Mouse (Mus musculus): ENCODE data around the gene Art2b.
"Not testable (repeated sequence)": the region's sequence is repeated elsewhere in the genome, so short reads cannot be mapped to it uniquely, and the experiment has no call there.

The Art2b gene

GRCm38 (mm10) chr7:101585408-101585807, at the start of gene Art2b:
Gene Art2b (minus strand): TSS chr7:101585600.
- DNase-seq (ENCODE audit: inconsistent age in 2 of 2, low spot score in 1 of 2): no peak

GRCm38 (mm10) chr7:101634513-101634912, 49.1 kb upstream of the Art2b start:
- DNase-seq (ENCODE audit: inconsistent age in 2 of 2, low spot score in 1 of 2): no peak

GRCm38 (mm10) chr7:101633629-101634177, 48.3 kb upstream of the Art2b start:
- no peak for DNase-seq (ENCODE audit: inconsistent age in 2 of 2, low spot score in 1 of 2)

- DNase-seq (ENCODE audit: inconsistent age in 2 of 2, low spot score in 1 of 2): no peak
Observed at GRCm38 (mm10) chr7:101628481-101628880, 43.1 kb upstream of the Art2b start.

GRCm38 (mm10) chr7:101627166-101627565, 41.8 kb upstream of the Art2b start:
- not testable (repeated sequence) for DNase-seq (ENCODE audit: inconsistent age in 2 of 2, low spot score in 1 of 2)

GRCm38 (mm10) chr7:101624283-101624682, 38.9 kb upstream of the Art2b start:
- DNase-seq (ENCODE audit: inconsistent age in 2 of 2, low spot score in 1 of 2): peak in 1 of 2 experiments; percentile 34

- not testable (repeated sequence) for DNase-seq (ENCODE audit: inconsistent age in 2 of 2, low spot score in 1 of 2)
Observed at GRCm38 (mm10) chr7:101621861-101622260, 36.5 kb upstream of the Art2b start.

- peak; percentile 31 to 79 for DNase-seq (ENCODE audit: inconsistent age in 2 of 2, low spot score in 1 of 2)
Observed at GRCm38 (mm10) chr7:101620373-101620772, 35.0 kb upstream of the Art2b start.

GRCm38 (mm10) chr7:101618273-101618672, 32.9 kb upstream of the Art2b start:
- DNase-seq (ENCODE audit: inconsistent age in 2 of 2, low spot score in 1 of 2): no peak

GRCm38 (mm10) chr7:101617438-101618165, 32.2 kb upstream of the Art2b start:
- DNase-seq (ENCODE audit: inconsistent age in 2 of 2, low spot score in 1 of 2): no peak

- peak in 1 of 2 experiments; percentile 53 for DNase-seq (ENCODE audit: inconsistent age in 2 of 2, low spot score in 1 of 2)
Observed at GRCm38 (mm10) chr7:101616136-101616835, 30.9 kb upstream of the Art2b start.

GRCm38 (mm10) chr7:101615406-101615805, 30.0 kb upstream of the Art2b start:
- peak; percentile 50 to 86 for DNase-seq (ENCODE audit: inconsistent age in 2 of 2, low spot score in 1 of 2)

- DNase-seq (ENCODE audit: inconsistent age in 2 of 2, low spot score in 1 of 2): not testable (repeated sequence)
Observed at GRCm38 (mm10) chr7:101612786-101613527, 27.6 kb upstream of the Art2b start.

- DNase-seq (ENCODE audit: inconsistent age in 2 of 2, low spot score in 1 of 2): no peak
Observed at GRCm38 (mm10) chr7:101607845-101608244, 22.4 kb upstream of the Art2b start.

- no peak for DNase-seq (ENCODE audit: inconsistent age in 2 of 2, low spot score in 1 of 2)
Observed at GRCm38 (mm10) chr7:101600406-101600805, 15.0 kb upstream of the Art2b start.

GRCm38 (mm10) chr7:101598482-101598881, 13.1 kb upstream of the Art2b start:
- DNase-seq (ENCODE audit: inconsistent age in 2 of 2, low spot score in 1 of 2): no peak

- DNase-seq (ENCODE audit: inconsistent age in 2 of 2, low spot score in 1 of 2): no peak
Observed at GRCm38 (mm10) chr7:101594969-101595368, 9.6 kb upstream of the Art2b start.

GRCm38 (mm10) chr7:101584271-101584670, 1.1 kb downstream of the Art2b start:
- not testable (repeated sequence) for DNase-seq (ENCODE audit: inconsistent age in 2 of 2, low spot score in 1 of 2)

- no peak for DNase-seq (ENCODE audit: inconsistent age in 2 of 2, low spot score in 1 of 2)
Observed at GRCm38 (mm10) chr7:101582012-101582411, 3.4 kb downstream of the Art2b start.

GRCm38 (mm10) chr7:101580863-101581262, 4.5 kb downstream of the Art2b start:
- not testable (repeated sequence) for DNase-seq (ENCODE audit: inconsistent age in 2 of 2, low spot score in 1 of 2)

- no peak for DNase-seq (ENCODE audit: inconsistent age in 2 of 2, low spot score in 1 of 2)
Observed at GRCm38 (mm10) chr7:101574413-101574812, 11.0 kb downstream of the Art2b start.
